Mouse (Mus musculus): ENCODE data around the gene Mpi.

The Mpi gene

GRCm38 (mm10) chr9:57561711-57562099 lies 9.1 kb upstream of the Mpi start:
- DNase-seq (ENCODE audit: low spot score), result no peak

GRCm38 (mm10) chr9:57560861-57561710 lies 8.5 kb upstream of the Mpi start, which contains the start of gene Scamp2:
Gene Scamp2 (plus strand): TSS chr9:57560943.
- DNase-seq (ENCODE audit: low spot score), result peak; percentile 96

GRCm38 (mm10) chr9:57560263-57560662 lies 7.7 kb upstream of the Mpi start:
- DNase-seq (ENCODE audit: low spot score), result no peak

- no peak for DNase-seq (ENCODE audit: low spot score)
These were observed 7.0 kb upstream of the Mpi start for GRCm38 (mm10) chr9:57559568-57559967.

GRCm38 (mm10) chr9:57558625-57559024 lies 6.1 kb upstream of the Mpi start:
- no peak for DNase-seq (ENCODE audit: low spot score)

GRCm38 (mm10) chr9:57557215-57557614 lies 4.7 kb upstream of the Mpi start:
- no peak for DNase-seq (ENCODE audit: low spot score)

- DNase-seq (ENCODE audit: low spot score), result no peak
These were observed 2.2 kb upstream of the Mpi start for GRCm38 (mm10) chr9:57554753-57555152.

GRCm38 (mm10) chr9:57553119-57553518 lies 556 bp upstream of the Mpi start:
- DNase-seq (ENCODE audit: low spot score), result no peak

- DNase-seq (ENCODE audit: low spot score), result peak; percentile 73
These were observed 2.3 kb downstream of the Mpi start for GRCm38 (mm10) chr9:57550126-57550862.

GRCm38 (mm10) chr9:57549186-57549585 lies 3.4 kb downstream of the Mpi start:
- no peak for DNase-seq (ENCODE audit: low spot score)

- no peak for DNase-seq (ENCODE audit: low spot score)
These were observed 4.7 kb downstream of the Mpi start for GRCm38 (mm10) chr9:57547869-57548268.

GRCm38 (mm10) chr9:57547287-57547686 lies 5.3 kb downstream of the Mpi start:
- DNase-seq (ENCODE audit: low spot score), result no peak

GRCm38 (mm10) chr9:57543951-57544350 lies 8.6 kb downstream of the Mpi start:
- DNase-seq (ENCODE audit: low spot score), result no peak

GRCm38 (mm10) chr9:57541312-57541711 lies 11.3 kb downstream of the Mpi start:
- DNase-seq (ENCODE audit: low spot score), result no peak

- DNase-seq (ENCODE audit: low spot score), result no peak
These were observed 13.0 kb downstream of the Mpi start for GRCm38 (mm10) chr9:57539550-57539949.

GRCm38 (mm10) chr9:57537728-57538181 lies 14.8 kb downstream of the Mpi start:
- DNase-seq (ENCODE audit: low spot score), result no peak

GRCm38 (mm10) chr9:57537044-57537727 lies 15.4 kb downstream of the Mpi start, which contains the start of gene Fam219b:
Gene Fam219b (plus strand): TSS chr9:57537528.
- DNase-seq (ENCODE audit: low spot score), result peak; percentile 91

- no peak for DNase-seq (ENCODE audit: low spot score)
These were observed 16.2 kb downstream of the Mpi start for GRCm38 (mm10) chr9:57536362-57536761.

- DNase-seq (ENCODE audit: low spot score), result no peak
These were observed 20.6 kb downstream of the Mpi start for GRCm38 (mm10) chr9:57531946-57532345.

- DNase-seq (ENCODE audit: low spot score), result no peak
These were observed 26.1 kb downstream of the Mpi start for GRCm38 (mm10) chr9:57526435-57526834.

GRCm38 (mm10) chr9:57525516-57525915 lies 27.0 kb downstream of the Mpi start:
- no peak for DNase-seq (ENCODE audit: low spot score)

- DNase-seq (ENCODE audit: low spot score), result no peak
These were observed 28.1 kb downstream of the Mpi start for GRCm38 (mm10) chr9:57524439-57524838.

All from yolk sac, embryonic 10.5 days (tissue).